Mouse (Mus musculus): ENCODE measurements around the gene Hk2. TPM values are rescaled to one million over a fixed set of nuclear protein-coding genes. Genes with fewer than 3 reads are reported as not detected.
A peak's percentile ranks its signal among the peaks of the same experiment; 100 is the strongest.
"Not testable (repeated sequence)": the region's sequence is repeated elsewhere in the genome, so short reads cannot be mapped to it uniquely, and the experiment has no call there.

Hk2 gene
- polyA plus RNA-seq, 1 experiment from 2014 or later, result 17.3 TPM

GRCm38 (mm10) chr6:82699831-82700230 is 74.4 kb downstream of the Hk2 start:
- WGBS, result 33% methylated on average over 5 of the region's 5 CpGs
- no peaks in the 10 kb centered on the region for H3K4me1 ChIP-seq (ENCODE audit: control insufficient read depth, insufficient read depth, low read length)
- H3K4me2 ChIP-seq (ENCODE audit: low read depth, low read length), result no peak overlapping the region
- H3K9me3 ChIP-seq (replicated peaks; ENCODE audit: control insufficient read depth, low read length), result no peaks in the 10 kb centered on the region
- no peaks in the 10 kb centered on the region for H3K27me3 ChIP-seq (ENCODE audit: control insufficient read depth, insufficient read depth, low read length)
- no peak overlapping the region for H3K27ac ChIP-seq (replicated peaks; ENCODE audit: low read depth, low read length)
- H3K4me3 ChIP-seq (ENCODE audit: low read depth, low read length), result no peak overlapping the region
- no peaks in the 10 kb centered on the region for H3K36me3 ChIP-seq (replicated peaks; ENCODE audit: control insufficient read depth, insufficient read depth, low read depth, low read length)
- H3K9ac ChIP-seq (replicated peaks; ENCODE audit: low read length), result no peak overlapping the region
- DNase-seq (ENCODE audit: low spot score), result peak; percentile 30
- ATAC-seq (replicated peaks; ENCODE audit: insufficient number of reproducible peaks, low FRiP score, low TSS enrichment, low read depth), result no peak

GRCm38 (mm10) chr6:82696736-82697135 is 77.5 kb downstream of the Hk2 start:
- ATAC-seq (replicated peaks; ENCODE audit: insufficient number of reproducible peaks, low FRiP score, low TSS enrichment, low read depth), result no peak

GRCm38 (mm10) chr6:82694668-82695067 is 79.6 kb downstream of the Hk2 start:
- no peaks in the 10 kb centered on the region for H3K9me3 ChIP-seq (replicated peaks; ENCODE audit: control insufficient read depth, low read length)
- 46% methylated on average over 13 of the region's 13 CpGs for WGBS
- no peak overlapping the region for H3K4me3 ChIP-seq (ENCODE audit: low read depth, low read length)
- peak; percentile 25 for DNase-seq (ENCODE audit: low spot score)
- ATAC-seq (replicated peaks; ENCODE audit: insufficient number of reproducible peaks, low FRiP score, low TSS enrichment, low read depth), result no peak
- H3K36me3 ChIP-seq (replicated peaks; ENCODE audit: control insufficient read depth, insufficient read depth, low read depth, low read length), result no peaks in the 10 kb centered on the region
- H3K4me1 ChIP-seq (ENCODE audit: control insufficient read depth, insufficient read depth, low read length), result no peaks in the 10 kb centered on the region
- no peaks in the 10 kb centered on the region for H3K27me3 ChIP-seq (ENCODE audit: control insufficient read depth, insufficient read depth, low read length)
- no peak overlapping the region for H3K9ac ChIP-seq (replicated peaks; ENCODE audit: low read length)
- no peak overlapping the region for H3K4me2 ChIP-seq (ENCODE audit: low read depth, low read length)
- H3K27ac ChIP-seq (replicated peaks; ENCODE audit: low read depth, low read length), result no peak overlapping the region

More at GRCm38 (mm10) chr6:82696736-82697135, 77.5 kb downstream of the Hk2 start:
- DNase-seq (ENCODE audit: low spot score), result no peak
- no peaks in the 10 kb centered on the region for H3K4me1 ChIP-seq (ENCODE audit: control insufficient read depth, insufficient read depth, low read length)
- H3K36me3 ChIP-seq (replicated peaks; ENCODE audit: control insufficient read depth, insufficient read depth, low read depth, low read length), result no peaks in the 10 kb centered on the region
- H3K4me2 ChIP-seq (ENCODE audit: low read depth, low read length), result no peak overlapping the region
- no peaks in the 10 kb centered on the region for H3K9me3 ChIP-seq (replicated peaks; ENCODE audit: control insufficient read depth, low read length)
- H3K27me3 ChIP-seq (ENCODE audit: control insufficient read depth, insufficient read depth, low read length), result no peaks in the 10 kb centered on the region
- H3K4me3 ChIP-seq (ENCODE audit: low read depth, low read length), result no peak overlapping the region
- 94% methylated on average over 3 of the region's 3 CpGs for WGBS
- no peak overlapping the region for H3K27ac ChIP-seq (replicated peaks; ENCODE audit: low read depth, low read length)
- no peak overlapping the region for H3K9ac ChIP-seq (replicated peaks; ENCODE audit: low read length)

GRCm38 (mm10) chr6:82689474-82689873 is 84.8 kb downstream of the Hk2 start:
- Histone ChIP-seq H3K4me3 (ENCODE audit: low read depth, low read length) (no peak overlapping the region), H3K4me1 (ENCODE audit: control insufficient read depth, insufficient read depth, low read length) (no peaks in the 10 kb centered on the region), H3K27ac (replicated peaks; ENCODE audit: low read depth, low read length) (no peak overlapping the region), H3K9ac (replicated peaks; ENCODE audit: low read length) (no peak overlapping the region), H3K36me3 (replicated peaks; ENCODE audit: control insufficient read depth, insufficient read depth, low read depth, low read length) (no peaks in the 10 kb centered on the region), H3K27me3 (ENCODE audit: control insufficient read depth, insufficient read depth, low read length) (no peaks in the 10 kb centered on the region), H3K4me2 (ENCODE audit: low read depth, low read length) (no peak overlapping the region), H3K9me3 (replicated peaks; ENCODE audit: control insufficient read depth, low read length) (no peaks in the 10 kb centered on the region)
- ATAC-seq (replicated peaks; ENCODE audit: insufficient number of reproducible peaks, low FRiP score, low TSS enrichment, low read depth) (no peak), DNase-seq (ENCODE audit: low spot score) (no peak)
- 90% methylated on average over 4 of the region's 4 CpGs for WGBS

GRCm38 (mm10) chr6:82688586-82688985 is 85.7 kb downstream of the Hk2 start:
- H3K9ac ChIP-seq (replicated peaks; ENCODE audit: low read length); H3K4me2 ChIP-seq (ENCODE audit: low read depth, low read length); ATAC-seq (replicated peaks; ENCODE audit: insufficient number of reproducible peaks, low FRiP score, low TSS enrichment, low read depth); DNase-seq (ENCODE audit: low spot score); H3K36me3 ChIP-seq (replicated peaks; ENCODE audit: control insufficient read depth, insufficient read depth, low read depth, low read length); H3K4me1 ChIP-seq (ENCODE audit: control insufficient read depth, insufficient read depth, low read length); H3K27me3 ChIP-seq (ENCODE audit: control insufficient read depth, insufficient read depth, low read length); H3K27ac ChIP-seq (replicated peaks; ENCODE audit: low read depth, low read length); H3K9me3 ChIP-seq (replicated peaks; ENCODE audit: control insufficient read depth, low read length); H3K4me3 ChIP-seq (ENCODE audit: low read depth, low read length): not testable (repeated sequence)
- WGBS, result 51% methylated on average over 5 of the region's 5 CpGs

GRCm38 (mm10) chr6:82684136-82684535 is 90.1 kb downstream of the Hk2 start:
- Histone ChIP-seq H3K4me2 (ENCODE audit: low read depth, low read length) (no peak overlapping the region), H3K9me3 (replicated peaks; ENCODE audit: control insufficient read depth, low read length) (no peaks in the 10 kb centered on the region), H3K36me3 (replicated peaks; ENCODE audit: control insufficient read depth, insufficient read depth, low read depth, low read length) (no peaks in the 10 kb centered on the region), H3K4me1 (ENCODE audit: control insufficient read depth, insufficient read depth, low read length) (no peaks in the 10 kb centered on the region), H3K9ac (replicated peaks; ENCODE audit: low read length) (no peak overlapping the region), H3K27ac (replicated peaks; ENCODE audit: low read depth, low read length) (no peak overlapping the region), H3K4me3 (ENCODE audit: low read depth, low read length) (no peak overlapping the region), H3K27me3 (ENCODE audit: control insufficient read depth, insufficient read depth, low read length) (no peaks in the 10 kb centered on the region)
- no peak for ATAC-seq (replicated peaks; ENCODE audit: insufficient number of reproducible peaks, low FRiP score, low TSS enrichment, low read depth)
- no peak for DNase-seq (ENCODE audit: low spot score)

GRCm38 (mm10) chr6:82679286-82679685 is 95.0 kb downstream of the Hk2 start:
- not testable (repeated sequence) for H3K27ac ChIP-seq (replicated peaks; ENCODE audit: low read depth, low read length); H3K4me2 ChIP-seq (ENCODE audit: low read depth, low read length); H3K9ac ChIP-seq (replicated peaks; ENCODE audit: low read length); H3K36me3 ChIP-seq (replicated peaks; ENCODE audit: control insufficient read depth, insufficient read depth, low read depth, low read length); DNase-seq (ENCODE audit: low spot score); ATAC-seq (replicated peaks; ENCODE audit: insufficient number of reproducible peaks, low FRiP score, low TSS enrichment, low read depth); H3K9me3 ChIP-seq (replicated peaks; ENCODE audit: control insufficient read depth, low read length); H3K27me3 ChIP-seq (ENCODE audit: control insufficient read depth, insufficient read depth, low read length); H3K4me1 ChIP-seq (ENCODE audit: control insufficient read depth, insufficient read depth, low read length); H3K4me3 ChIP-seq (ENCODE audit: low read depth, low read length)
- 82% methylated on average over 2 of the region's 2 CpGs for WGBS

- H3K27me3 ChIP-seq (ENCODE audit: control insufficient read depth, insufficient read depth, low read length); DNase-seq (ENCODE audit: low spot score): not testable (repeated sequence)
- WGBS, result 76% methylated on average over 3 of the region's 3 CpGs
Measured at GRCm38 (mm10) chr6:82677629-82678028, 96.6 kb downstream of the Hk2 start.

More at GRCm38 (mm10) chr6:82677629-82678028, 96.6 kb downstream of the Hk2 start:
- not testable (repeated sequence) for H3K4me3 ChIP-seq (ENCODE audit: low read depth, low read length); ATAC-seq (replicated peaks; ENCODE audit: insufficient number of reproducible peaks, low FRiP score, low TSS enrichment, low read depth); H3K9ac ChIP-seq (replicated peaks; ENCODE audit: low read length); H3K4me2 ChIP-seq (ENCODE audit: low read depth, low read length); H3K27ac ChIP-seq (replicated peaks; ENCODE audit: low read depth, low read length); H3K9me3 ChIP-seq (replicated peaks; ENCODE audit: control insufficient read depth, low read length); H3K36me3 ChIP-seq (replicated peaks; ENCODE audit: control insufficient read depth, insufficient read depth, low read depth, low read length); H3K4me1 ChIP-seq (ENCODE audit: control insufficient read depth, insufficient read depth, low read length)
